Mouse (Mus musculus) erythroid progenitor cell, adult 5-6 weeks (primary cell): ENCODE results near the gene Sphkap. TPM values are rescaled to one million over a fixed set of nuclear protein-coding genes. Genes with fewer than 3 reads are reported as not detected.

ENCODE experiments used
- ATAC-seq: replicated peaks from 2 replicates; pipeline ENCODE4 v1.8.0; 2016; ENCODE audit warnings: moderate number of reproducible peaks, mild to moderate bottlenecking, moderate TSS enrichment, inconsistent platforms; ENCODE audit not compliant: poor library complexity, low FRiP score, severe bottlenecking
- total RNA-seq, 2 experiments: library from RNA; stranded (forward) in 1 of 2; stranded (reverse) in 1 of 2; fragments of 150-400 nt in 1 of 2; fragments of 186-747, 209-891 nt in 1 of 2; gene quantifications; 2 replicates each; pipeline versions ENCODE4 v1.2.3 to v1.2.4; 2015 to 2017; ENCODE audit warnings: low replicate concordance in 2 of 2

The Sphkap gene
- not detected in 2 replicates for total RNA-seq (2015; ENCODE audit: low replicate concordance)
- not detected in 2 replicates for total RNA-seq (2017; ENCODE audit: low replicate concordance)

DNA sequence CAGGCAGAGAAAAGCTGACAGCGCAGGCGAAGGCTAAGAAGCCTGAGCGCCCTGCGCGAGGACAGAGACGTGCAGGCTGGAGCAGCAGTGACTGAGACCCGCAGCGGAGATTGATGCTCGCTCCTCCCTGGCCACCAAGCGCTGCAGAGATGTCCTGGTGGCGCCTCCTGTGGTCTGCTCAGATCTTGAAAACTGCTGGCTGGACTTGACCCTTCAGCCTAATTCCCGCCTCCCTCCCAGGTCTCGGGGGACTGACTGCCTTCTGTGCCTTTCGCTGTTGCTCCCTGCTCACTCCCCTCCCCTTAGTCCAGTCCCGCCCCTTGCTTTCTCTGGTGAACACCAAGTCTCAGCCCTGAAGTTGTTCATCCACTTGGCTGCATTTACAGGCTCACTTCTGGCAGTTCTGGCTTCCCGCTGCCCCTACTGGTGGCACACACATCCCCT lies at the start of gene Sphkap:
Gene Sphkap, minus strand, starts transcription at position 180 of the 444 bp plus-strand sequence.
- ATAC-seq: no peak

DNA sequence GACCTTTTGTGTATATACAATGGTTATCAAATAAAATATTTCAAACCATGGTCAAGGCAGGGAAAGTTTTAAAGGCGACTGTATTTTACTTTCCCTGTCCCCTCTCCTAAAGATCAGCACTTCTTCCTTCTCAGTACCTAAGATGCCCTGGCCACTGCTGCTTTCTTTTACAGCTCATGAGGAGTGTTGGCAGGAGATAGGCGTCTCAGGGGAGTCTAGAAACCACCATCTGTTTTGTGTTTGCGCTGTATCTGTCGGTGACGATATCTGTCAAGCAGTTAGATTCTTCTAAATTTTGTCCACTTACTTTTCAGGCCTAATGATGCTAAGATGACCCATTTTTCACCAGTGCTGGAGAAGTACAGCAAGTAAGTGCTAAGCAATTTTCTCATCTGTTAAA lies 43.3 kb upstream of the Sphkap start:
- no peak for ATAC-seq

GRCm38 (mm10) chr1:83440422-83440821 lies 32.4 kb upstream of the Sphkap start:
- ATAC-seq: no peak

DNA sequence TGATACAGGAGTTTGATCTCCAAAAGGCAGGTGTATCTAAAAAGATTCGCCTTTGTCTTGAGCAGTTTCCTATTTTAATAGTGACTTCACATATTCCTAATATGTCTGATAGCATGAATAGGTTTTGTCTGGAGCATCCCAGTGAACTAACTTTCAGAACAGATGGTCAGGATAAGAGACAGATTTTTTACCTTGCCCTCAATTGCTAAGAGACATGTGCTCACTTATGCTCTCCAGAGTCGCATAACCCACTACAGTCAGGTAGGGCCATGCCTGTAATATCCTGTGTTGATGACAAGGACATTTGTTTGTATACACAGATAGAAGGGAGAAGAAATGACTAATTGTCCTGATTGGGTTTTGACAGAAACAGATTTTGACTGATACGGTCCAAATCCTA lies 25.9 kb upstream of the Sphkap start:
- ATAC-seq: no peak

DNA sequence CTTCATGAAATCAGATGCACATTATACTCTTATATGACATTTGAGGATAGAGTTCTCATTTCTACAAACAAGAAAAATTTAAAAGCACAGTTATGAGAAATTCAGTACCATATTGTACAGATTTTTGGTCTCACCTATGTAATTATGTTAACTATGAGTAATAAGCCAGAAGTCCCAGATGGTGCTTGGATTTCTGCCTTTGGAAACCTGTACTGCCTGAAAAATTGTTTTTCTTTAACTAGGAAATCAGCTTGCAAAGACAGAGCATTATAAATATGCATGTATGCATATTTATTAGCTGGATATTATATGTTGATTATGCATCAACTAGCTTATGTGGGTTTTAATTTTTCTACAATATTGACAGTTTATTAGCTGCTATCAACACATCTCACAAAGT lies 21.9 kb upstream of the Sphkap start:
- ATAC-seq: no peak

- no peak for ATAC-seq
These were observed 384 bp downstream of the Sphkap start for GRCm38 (mm10) chr1:83407616-83408015.

- no peak for ATAC-seq
These were observed 984 bp downstream of the Sphkap start for GRCm38 (mm10) chr1:83406882-83407549.

DNA sequence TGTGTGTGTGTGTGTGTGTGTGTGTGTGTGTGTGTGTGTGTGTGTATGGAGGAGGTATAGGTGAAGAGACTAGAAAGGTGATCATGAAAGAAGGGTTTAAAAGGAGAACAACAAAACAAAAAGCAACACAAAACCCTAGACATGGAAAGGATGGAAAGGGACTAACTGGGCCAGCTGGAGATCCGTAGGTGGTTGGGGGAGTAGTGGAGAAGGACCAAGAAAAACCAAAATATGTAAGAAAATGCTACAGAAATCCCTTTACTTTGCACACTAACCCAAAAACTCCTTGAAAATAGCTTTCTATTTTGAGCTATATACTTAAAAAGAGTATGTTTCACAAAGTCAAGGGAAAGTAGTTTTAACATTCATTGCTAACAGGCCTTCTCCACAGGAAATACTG lies 6.9 kb downstream of the Sphkap start:
- no peak for ATAC-seq

DNA sequence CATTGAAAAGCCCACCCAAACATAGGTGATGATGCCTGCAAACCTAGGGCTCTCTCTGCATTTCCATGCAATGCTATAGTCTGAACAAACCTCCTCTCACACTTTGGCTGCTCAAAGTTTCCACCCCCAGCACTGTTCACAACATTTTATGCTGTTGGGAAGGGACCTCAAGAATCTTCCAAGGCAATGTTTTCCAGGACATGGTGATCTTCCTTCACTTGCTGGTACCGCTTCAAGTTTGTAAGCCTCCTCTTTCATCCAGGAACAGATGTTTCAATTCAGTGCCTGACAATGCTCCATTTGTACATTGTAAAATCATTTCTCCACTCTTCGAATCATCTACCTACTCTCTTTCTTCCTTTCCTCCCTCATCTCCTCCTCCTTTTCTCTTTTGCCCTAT lies 11.7 kb downstream of the Sphkap start:
- no peak for ATAC-seq

GRCm38 (mm10) chr1:83395559-83395958 lies 12.4 kb downstream of the Sphkap start:
- ATAC-seq: no peak

DNA sequence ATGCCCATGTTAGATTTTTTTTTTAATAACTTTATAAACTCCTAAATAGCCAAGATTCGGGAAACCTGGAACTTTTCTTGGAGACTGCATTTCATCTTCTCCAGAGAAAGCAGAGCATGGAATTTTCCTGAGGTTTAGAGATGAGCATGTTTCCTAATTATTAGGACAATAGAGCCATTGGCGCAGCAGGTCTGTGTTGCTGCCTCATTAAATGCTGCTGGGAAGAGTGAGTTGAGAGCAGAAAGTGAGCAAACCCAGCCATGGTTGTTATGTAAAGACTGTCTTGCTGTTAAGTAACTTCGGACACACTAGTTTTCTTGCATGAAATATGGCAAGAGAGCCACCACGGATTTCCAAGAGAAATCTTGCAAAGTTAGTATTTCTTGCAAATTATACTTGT lies 18.6 kb downstream of the Sphkap start:
- no peak for ATAC-seq

- no peak for ATAC-seq
These were observed 30.6 kb downstream of the Sphkap start for GRCm38 (mm10) chr1:83377404-83377803.

- no peak for ATAC-seq
These were observed 41.5 kb downstream of the Sphkap start for GRCm38 (mm10) chr1:83366456-83366855.

DNA sequence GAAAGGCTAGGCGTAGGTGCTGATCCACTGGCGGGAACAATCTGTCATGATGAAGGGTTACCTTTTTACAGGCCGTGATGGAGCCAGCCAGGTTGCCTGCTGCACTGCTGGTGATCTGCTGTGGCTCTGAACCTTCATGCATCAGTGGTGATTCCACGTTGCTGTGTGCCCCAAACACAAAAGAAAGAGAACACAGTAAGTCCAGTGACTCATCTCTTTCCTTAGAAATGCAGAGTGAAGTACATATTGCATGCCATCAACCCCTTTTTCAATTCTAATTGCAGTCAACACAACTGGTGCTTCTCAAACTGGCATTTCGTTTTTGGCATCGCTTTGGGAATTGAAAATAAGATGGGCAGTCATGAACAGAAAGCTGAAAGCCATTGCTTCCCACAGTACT lies 45.8 kb downstream of the Sphkap start:
- no peak for ATAC-seq

DNA sequence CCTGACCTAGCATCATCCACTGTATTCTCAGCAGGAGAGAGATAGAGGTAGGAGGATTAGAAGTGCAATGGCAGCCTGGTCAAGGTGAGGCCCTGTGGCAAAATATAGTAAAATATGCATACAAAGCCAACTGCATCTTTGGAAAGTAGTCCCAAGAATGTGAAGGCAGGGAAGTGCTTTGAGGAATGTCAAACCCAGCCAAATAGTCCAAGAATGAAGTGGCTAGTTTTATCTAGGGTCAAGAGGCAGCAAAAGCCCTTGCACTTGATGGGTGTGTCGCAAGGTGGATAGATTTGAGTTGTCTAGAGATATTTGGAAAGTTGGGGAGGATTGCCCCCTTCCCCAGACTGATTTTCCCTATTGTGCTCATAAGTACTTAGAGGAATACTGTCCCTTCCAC lies 61.5 kb downstream of the Sphkap start:
- ATAC-seq: no peak

- no peak for ATAC-seq
These were observed 62.4 kb downstream of the Sphkap start for GRCm38 (mm10) chr1:83345572-83345971.

GRCm38 (mm10) chr1:83345069-83345468 lies 62.9 kb downstream of the Sphkap start:
- ATAC-seq: no peak

DNA sequence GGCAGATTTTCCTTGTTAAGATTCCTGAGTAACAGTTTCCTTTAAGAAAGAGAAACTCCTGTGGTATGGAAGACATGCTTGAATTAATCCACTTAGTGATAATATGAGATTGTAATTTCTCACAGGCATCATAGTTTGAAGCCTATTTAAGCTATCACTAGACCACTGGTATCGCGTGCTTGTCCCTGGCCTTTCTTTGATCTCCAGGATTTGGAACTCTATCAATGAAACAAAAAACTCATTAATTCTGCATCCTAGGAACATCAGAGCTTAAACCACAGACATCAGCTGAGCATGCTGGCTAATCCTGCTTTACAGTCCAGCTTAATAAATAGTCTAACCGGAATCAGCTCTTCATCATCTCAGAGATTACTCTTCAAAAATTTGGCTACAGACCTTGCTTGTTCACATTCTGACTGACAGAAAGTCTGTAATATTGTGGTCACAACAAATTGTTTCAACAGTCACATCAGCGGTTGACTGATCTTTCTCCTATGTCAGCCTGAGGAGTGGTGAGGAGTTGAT lies 65.2 kb downstream of the Sphkap start:
- ATAC-seq: no peak

DNA sequence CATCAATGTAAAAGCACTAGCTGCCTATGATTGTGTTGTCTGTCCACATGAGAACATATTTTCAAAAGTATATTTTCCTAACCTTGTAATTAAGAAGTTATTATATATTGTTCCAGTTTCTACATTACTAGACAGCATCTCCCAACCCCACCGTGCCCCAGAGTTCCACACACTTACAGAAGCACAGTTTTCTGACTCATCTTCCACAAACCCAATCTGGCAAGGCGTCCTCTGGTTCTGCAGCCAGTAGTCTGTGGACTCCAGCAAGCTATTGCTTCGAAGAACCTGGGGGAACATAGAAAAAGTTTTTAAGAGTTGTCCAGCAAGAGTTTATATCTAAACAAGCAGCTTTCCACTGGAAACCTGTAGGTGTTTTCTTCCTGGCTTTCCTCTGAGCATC lies 68.6 kb downstream of the Sphkap start:
- no peak for ATAC-seq

- ATAC-seq: no peak
These were observed 91.1 kb downstream of the Sphkap start for GRCm38 (mm10) chr1:83316917-83317316.

DNA sequence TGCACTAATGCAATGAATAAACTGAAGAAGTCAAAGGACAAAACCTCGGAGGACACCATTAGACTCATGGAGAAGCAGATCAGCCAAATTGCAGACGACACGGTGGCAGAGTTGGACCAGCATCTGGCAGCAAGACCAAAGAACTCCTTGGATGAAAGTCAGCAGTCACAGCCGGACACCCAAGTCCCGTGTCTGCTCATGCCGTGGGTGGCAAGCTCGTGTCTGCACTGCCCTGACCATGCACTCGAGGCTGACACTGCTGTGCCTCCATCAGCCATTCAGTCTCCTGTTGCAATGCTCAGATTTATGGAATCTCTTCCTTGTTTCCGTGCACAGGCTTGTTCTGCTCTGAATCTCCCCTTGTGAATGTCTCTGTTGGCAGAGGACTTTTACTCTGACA lies 92.9 kb downstream of the Sphkap start:
- ATAC-seq: no peak
